In the genomic region with DNA sequence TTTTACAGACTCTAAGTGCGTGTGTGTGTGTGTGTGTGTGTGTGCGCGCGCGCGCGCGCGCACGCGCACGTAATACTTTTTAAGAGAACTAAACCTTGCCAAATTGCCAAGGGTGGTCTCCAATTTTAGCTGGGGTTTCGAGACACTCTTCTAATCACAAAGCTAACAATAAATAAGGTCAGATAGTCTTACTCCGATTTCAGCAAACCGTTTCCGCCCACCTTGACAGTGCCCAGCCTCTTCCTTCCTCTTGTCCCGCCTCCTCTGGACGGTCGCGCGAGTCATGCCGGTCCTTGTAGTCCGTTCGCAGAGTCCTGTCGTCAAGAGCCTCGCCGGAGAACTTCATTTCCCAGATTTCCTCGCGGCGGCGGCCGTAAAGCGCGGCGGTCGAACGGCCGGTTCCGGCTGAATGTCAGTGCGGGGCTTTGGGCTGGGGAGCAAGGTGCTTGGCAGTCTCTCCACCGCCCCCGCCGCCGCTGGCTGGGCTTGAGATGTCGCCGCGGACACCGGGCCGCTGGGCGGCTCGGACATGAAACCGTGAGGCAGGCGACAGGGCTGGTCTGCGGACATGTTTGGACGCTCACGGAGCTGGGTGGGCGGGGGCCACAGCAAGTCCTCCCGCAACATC, we compare ENCODE assay signal across 7 mouse cellular contexts. TPM values are rescaled to one million over a fixed set of nuclear protein-coding genes. Genes with fewer than 3 reads are reported as not detected.
DNase-seq lines count a peak whose midpoint lies in the region; ATAC-seq lines count a peak whose summit lies in the region.

TSS of gene Clec16a (plus strand) at position 345 of the 628 bp plus-strand sequence.

- no peak within 1 kb of the TSS for H3K27ac ChIP-seq in embryonic facial prominence, embryonic 11.5 days (replicated peaks; ENCODE audit: low read depth, low read length)
- peak within 1 kb of the TSS; percentile 78 for H3K27ac ChIP-seq in limb, embryonic 10.5 days
- no peak within 1 kb of the TSS for H3K27ac ChIP-seq in midbrain, embryonic 13.5 days

- peak within 1 kb of the TSS; percentile 89 for H3K4me3 ChIP-seq in embryonic facial prominence, embryonic 11.5 days (ENCODE audit: low read depth, low read length)
- peak within 1 kb of the TSS; percentile 84 for H3K4me3 ChIP-seq in limb, embryonic 10.5 days
- peak within 1 kb of the TSS; percentile 79 for H3K4me3 ChIP-seq in midbrain, embryonic 13.5 days (replicated peaks)

- H3K4me1 ChIP-seq in embryonic facial prominence, embryonic 11.5 days (ENCODE audit: control insufficient read depth, insufficient read depth, low read length) = no peaks in the 10 kb centered on the region; the same call in 1 of the 2 replicates
- H3K4me1 ChIP-seq in limb, embryonic 10.5 days = peaks cover 40% of the 10 kb centered on the region
- H3K4me1 ChIP-seq in midbrain, embryonic 13.5 days (replicated peaks) = peaks cover 51% of the 10 kb centered on the region

- under 1% methylated on average over 58 of the region's 58 CpGs for WGBS in embryonic facial prominence, embryonic 11.5 days
- under 1% methylated on average over 58 of the region's 58 CpGs for WGBS in limb, embryonic 10.5 days
- under 1% methylated on average over 58 of the region's 58 CpGs for WGBS in midbrain, embryonic 13.5 days

- peak; percentile 85 for ATAC-seq in embryonic facial prominence, embryonic 11.5 days (replicated peaks; ENCODE audit: insufficient number of reproducible peaks, low FRiP score, low TSS enrichment, low read depth)
- peak; percentile 77 for ATAC-seq in granulocyte monocyte progenitor cell, adult 5-6 weeks (replicated peaks; ENCODE audit: poor library complexity, severe bottlenecking)
- peak; percentile 93 for ATAC-seq in midbrain, embryonic 13.5 days

- DNase-seq in adrenal gland, postnatal 14 days = peak; percentile 97
- peak; percentile 96 for DNase-seq in embryonic facial prominence, embryonic 11.5 days (ENCODE audit: low spot score)
- peak; percentile 97 for DNase-seq in kidney, adult 11 months
- DNase-seq in limb, embryonic 10.5 days (ENCODE audit: low spot score) = peak; percentile 97
- DNase-seq in spleen, adult 12 weeks (ENCODE audit: low spot score) = peak; percentile 93

- peak within 1 kb of the TSS; percentile 79 for H3K4me2 ChIP-seq in embryonic facial prominence, embryonic 11.5 days (ENCODE audit: low read depth, low read length)
- H3K4me2 ChIP-seq in midbrain, embryonic 13.5 days (replicated peaks) = peak within 1 kb of the TSS; percentile 69

- H3K9me3 ChIP-seq in embryonic facial prominence, embryonic 11.5 days (replicated peaks; ENCODE audit: control insufficient read depth, low read length) = no peaks in the 10 kb centered on the region
- H3K9me3 ChIP-seq in limb, embryonic 10.5 days (replicated peaks) = no peaks in the 10 kb centered on the region
- no peaks in the 10 kb centered on the region for H3K9me3 ChIP-seq in midbrain, embryonic 13.5 days

- H3K27me3 ChIP-seq in embryonic facial prominence, embryonic 11.5 days (ENCODE audit: control insufficient read depth, insufficient read depth, low read length) = no peaks in the 10 kb centered on the region
- no peaks in the 10 kb centered on the region for H3K27me3 ChIP-seq in limb, embryonic 10.5 days (ENCODE audit: low read depth, poor library complexity, severe bottlenecking)
- no peaks in the 10 kb centered on the region for H3K27me3 ChIP-seq in midbrain, embryonic 13.5 days

- peak within 1 kb of the TSS; percentile 71 for H3K9ac ChIP-seq in embryonic facial prominence, embryonic 11.5 days (replicated peaks; ENCODE audit: low read length)
- peak within 1 kb of the TSS; percentile 89 for H3K9ac ChIP-seq in midbrain, embryonic 13.5 days (replicated peaks)

- H3K36me3 ChIP-seq in embryonic facial prominence, embryonic 11.5 days (replicated peaks; ENCODE audit: control insufficient read depth, insufficient read depth, low read depth, low read length) = no peaks in the 10 kb centered on the region
- no peaks in the 10 kb centered on the region for H3K36me3 ChIP-seq in limb, embryonic 10.5 days
- H3K36me3 ChIP-seq in midbrain, embryonic 13.5 days = no peaks in the 10 kb centered on the region

RNA-seq across cellular contexts. Expression of gene Clec16a, which starts in this region (rescaled TPM):
- total RNA-seq in adrenal gland, postnatal 14 days (2021) = 37.0 and 42.8 TPM in 2 replicates
- polyA plus RNA-seq in embryonic facial prominence, embryonic 11.5 days (2014; fragmentation: Nextera tagmentation; extraction: Ambion mirVana) = 32.1 and 37.3 TPM in 2 replicates
- total RNA-seq in granulocyte monocyte progenitor cell, adult 5-6 weeks (2014; fragmentation: Nextera tagmentation) = 14.3 and 17.9 TPM in 2 replicates
- total RNA-seq in granulocyte monocyte progenitor cell, adult 5-6 weeks (2017) = 15.2 and 19.6 TPM in 2 replicates
- 26.8 and 27.0 TPM in 2 replicates for polyA plus RNA-seq in limb, embryonic 10.5 days (2016; fragmentation: Nextera tagmentation; extraction: Ambion mirVana)
- 65.7 and 70.2 TPM in 2 replicates for polyA plus RNA-seq in midbrain, embryonic 13.5 days (2015; fragmentation: Nextera tagmentation; extraction: Ambion mirVana)
